Comparison of ENCODE assay signal across 18 mouse cellular contexts in the genomic region with DNA sequence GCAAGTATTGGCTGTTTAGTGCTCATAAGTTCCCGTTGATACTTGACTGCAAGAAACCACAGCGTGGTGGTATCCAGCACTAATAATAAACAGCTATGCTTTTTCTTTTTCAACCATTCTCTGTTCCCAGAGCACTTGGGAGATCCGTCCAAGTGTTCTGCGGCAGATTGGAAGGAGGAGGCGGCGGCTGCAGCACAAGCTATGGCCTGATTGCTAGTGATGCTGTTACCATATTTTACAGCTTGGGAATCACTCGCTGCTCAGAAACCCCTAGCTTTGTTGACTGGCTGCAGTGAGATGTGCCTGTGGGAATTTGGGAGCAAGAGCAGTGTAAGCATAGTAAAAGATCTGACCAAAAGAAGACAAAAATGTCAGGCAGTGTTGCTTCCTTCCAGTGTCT. TPM values are rescaled to one million over a fixed set of nuclear protein-coding genes. Genes with fewer than 3 reads are reported as not detected.
DNase-seq lines count a peak whose midpoint lies in the region; TF ChIP-seq lines count a peak whose summit lies in the region.
"Had no signal": no experiment of that assay in that cellular context is flagged by ENCODE, and none has a peak within 500 bp of the region (broad histone marks: within the 10 kb centered on the region; RNA-seq: fewer than 3 reads in every experiment).

No protein-coding gene starts in this region.

- H3K4me3 ChIP-seq in gastrocnemius, adult 2 months = no peak overlapping the region
- H3K4me3 ChIP-seq: intestine, embryonic 15.5 days; midbrain, embryonic 13.5 days had no signal

- H3K27ac ChIP-seq in gastrocnemius, adult 2 months = no peak overlapping the region
- H3K27ac ChIP-seq: intestine, embryonic 15.5 days; kidney, postnatal 0 days; midbrain, embryonic 13.5 days had no signal

- intact Hi-C loops in heart, postnatal 36 days (cut with DNase I) = no loop called here
- intact Hi-C loops in gastrocnemius, adult 2 months (cut with DNase I) = no loop called here

- DNase-seq in heart, adult 11 months = peak; percentile 62
- DNase-seq in heart, postnatal 36 days = no peak
- peak; percentile 21 for DNase-seq in frontal cortex, postnatal 10 days (ENCODE audit: low spot score in 2 of 2)
- DNase-seq in layer of hippocampus, postnatal 36 days = peak; percentile 57 to 64
- peak; percentile 25 for DNase-seq in right cerebral cortex, postnatal 14 days
- no peak for DNase-seq in adipocyte (ENCODE audit: low spot score)
- no peak for DNase-seq in gastrocnemius, adult 2 months
- DNase-seq in B cell, adult 2 months = no peak
- DNase-seq: cerebellum, adult 18-20 months; lung, adult 2 months; lung, postnatal 4 days had no signal

- TF ChIP-seq CTCF in gastrocnemius, adult 2 months (IDR thresholded peaks at IDR 0.05) = no peak

RNA-seq across cellular contexts. Expression of a gene that starts 14.3 kb away (rescaled TPM):
- total RNA-seq in heart, postnatal 36 days (2021) = not detected
- not detected for total RNA-seq in layer of hippocampus, postnatal 36 days (2021)
- total RNA-seq in gastrocnemius, adult 2 months (2021) = not detected
- total RNA-seq: adrenal gland, adult 18-20 months; granulocyte monocyte progenitor cell, adult 5-6 weeks; layer of hippocampus, postnatal 25 days; liver, adult 2 months had no signal

Comparison
In these comparisons a context has a peak if more than half of its experiments do, and no peak if none do; other contexts are left out.
1. DNase-seq: peak in heart, adult 11 months (single experiment), frontal cortex, postnatal 10 days (2 of 2), layer of hippocampus, postnatal 36 days (2 of 2) and right cerebral cortex, postnatal 14 days (single experiment); none in heart, postnatal 36 days (0 of 2), adipocyte (single experiment), gastrocnemius, adult 2 months (single experiment) and B cell, adult 2 months (0 of 2).